In the genomic region with DNA sequence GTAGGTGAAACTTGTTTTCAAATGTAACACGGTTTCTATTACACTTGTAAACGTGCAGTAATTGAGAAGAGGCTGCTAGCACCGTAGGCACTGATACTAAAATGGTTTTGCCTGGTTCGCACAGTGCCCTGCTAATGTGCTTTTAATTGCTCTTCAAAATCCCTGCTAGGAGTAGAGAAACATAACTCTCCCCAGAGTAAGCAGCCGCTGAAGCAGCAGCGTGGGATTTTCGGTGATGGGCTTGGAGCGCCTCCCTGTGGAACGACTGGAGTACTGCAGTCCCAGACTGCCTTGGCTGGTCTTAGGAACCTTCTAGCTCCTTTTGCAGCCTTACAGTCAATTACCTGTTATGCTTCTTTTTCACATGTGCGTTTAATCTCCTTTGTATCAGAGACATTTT, we compare ENCODE assay signal across 9 mouse cellular contexts.
DNase-seq lines count a peak whose midpoint lies in the region; ATAC-seq and TF ChIP-seq lines count a peak whose summit lies in the region.
"Had no signal": no experiment of that assay in that cellular context is flagged by ENCODE, and none has a peak within 500 bp of the region (broad histone marks: within the 10 kb centered on the region; RNA-seq: fewer than 3 reads in every experiment).

No protein-coding gene starts in this region.

- DNase-seq in kidney, postnatal 10 days = peak; percentile 16
- no peak for DNase-seq in kidney, adult 18-20 months
- no peak for DNase-seq in Patski (ENCODE audit: low read depth, low spot score)
- DNase-seq in embryonic facial prominence, embryonic 14.5 days (ENCODE audit: low spot score) = peak; percentile 65
- DNase-seq in layer of hippocampus, adult 18-20 months (ENCODE audit: low spot score in 2 of 2) = peak; percentile 44 to 70
- no peak for DNase-seq in spleen, postnatal 14 days (ENCODE audit: low spot score in 2 of 2)

- ATAC-seq in Patski = no peak
- peak; percentile 72 for ATAC-seq in embryonic facial prominence, embryonic 14.5 days (ENCODE audit: low read depth)
- peak; percentile 81 for ATAC-seq in midbrain, embryonic 15.5 days (replicated peaks)
- ATAC-seq in megakaryocyte progenitor cell, adult 5-6 weeks (replicated peaks; ENCODE audit: poor library complexity) = no peak

- H3K4me3 ChIP-seq in embryonic facial prominence, embryonic 14.5 days (ENCODE audit: low read depth, low read length) = no peak overlapping the region
- no peak overlapping the region for H3K4me3 ChIP-seq in midbrain, embryonic 15.5 days
- H3K4me3 ChIP-seq: megakaryocyte, embryonic 14.5 days had no signal

- in situ Hi-C loops in Patski (cut with MboI; ENCODE audit: low pct_unique_long_range_greater_than_20kb) = no loop called here

- no peak overlapping the region for H3K4me2 ChIP-seq in embryonic facial prominence, embryonic 14.5 days (ENCODE audit: low read depth, low read length)
- H3K4me2 ChIP-seq in midbrain, embryonic 15.5 days = no peak overlapping the region

- H3K9me3 ChIP-seq in embryonic facial prominence, embryonic 14.5 days (ENCODE audit: control insufficient read depth, low read length) = no peaks in the 10 kb centered on the region
- no peaks in the 10 kb centered on the region for H3K9me3 ChIP-seq in midbrain, embryonic 15.5 days
- H3K9me3 ChIP-seq: megakaryocyte, embryonic 14.5 days had no signal

- WGBS in embryonic facial prominence, embryonic 14.5 days = 12% methylated on average over 10 of the region's 10 CpGs
- 14% methylated on average over 10 of the region's 10 CpGs for WGBS in midbrain, embryonic 15.5 days

- no peak overlapping the region for H3K27ac ChIP-seq in embryonic facial prominence, embryonic 14.5 days (replicated peaks; ENCODE audit: low read depth, low read length)
- no peak overlapping the region for H3K27ac ChIP-seq in midbrain, embryonic 15.5 days

- H3K27me3 ChIP-seq in Patski = peaks cover 4% of the 10 kb centered on the region
- H3K27me3 ChIP-seq in embryonic facial prominence, embryonic 14.5 days (replicated peaks; ENCODE audit: control insufficient read depth, insufficient read depth, low read length) = no peaks in the 10 kb centered on the region
- no peaks in the 10 kb centered on the region for H3K27me3 ChIP-seq in midbrain, embryonic 15.5 days (replicated peaks)
- H3K27me3 ChIP-seq: megakaryocyte, embryonic 14.5 days had no signal

- no peak overlapping the region for H3K9ac ChIP-seq in embryonic facial prominence, embryonic 14.5 days (ENCODE audit: low read depth, low read length)
- no peak overlapping the region for H3K9ac ChIP-seq in midbrain, embryonic 15.5 days

- CTCF ChIA-PET in Patski (lab: Charles Lee) = no interaction called here

- no peaks in the 10 kb centered on the region for H3K36me3 ChIP-seq in embryonic facial prominence, embryonic 14.5 days (ENCODE audit: control insufficient read depth, insufficient read depth, low read length)
- no peaks in the 10 kb centered on the region for H3K36me3 ChIP-seq in midbrain, embryonic 15.5 days (replicated peaks)

- no peaks in the 10 kb centered on the region for H3K4me1 ChIP-seq in embryonic facial prominence, embryonic 14.5 days (ENCODE audit: control insufficient read depth, insufficient read depth, low read length)
- no peaks in the 10 kb centered on the region for H3K4me1 ChIP-seq in midbrain, embryonic 15.5 days
- H3K4me1 ChIP-seq: megakaryocyte, embryonic 14.5 days had no signal

- peak; percentile 89 for TF ChIP-seq CTCF in Patski (IDR thresholded peaks at IDR 0.05)

- POLR2A ChIA-PET in Patski (lab: Charles Lee) = no interaction called here

Comparison
In these comparisons a context has a peak if more than half of its experiments do, and no peak if none do; other contexts are left out.
1. DNase-seq: peak in kidney, postnatal 10 days (single experiment), embryonic facial prominence, embryonic 14.5 days (single experiment) and layer of hippocampus, adult 18-20 months (2 of 2); none in kidney, adult 18-20 months (single experiment), Patski (single experiment) and spleen, postnatal 14 days (0 of 2).
2. ATAC-seq: peak in embryonic facial prominence, embryonic 14.5 days (single experiment) and midbrain, embryonic 15.5 days (single experiment); none in Patski (single experiment) and megakaryocyte progenitor cell, adult 5-6 weeks (single experiment).